ENCODE assay signal across 8 mouse cellular contexts in the genomic region with DNA sequence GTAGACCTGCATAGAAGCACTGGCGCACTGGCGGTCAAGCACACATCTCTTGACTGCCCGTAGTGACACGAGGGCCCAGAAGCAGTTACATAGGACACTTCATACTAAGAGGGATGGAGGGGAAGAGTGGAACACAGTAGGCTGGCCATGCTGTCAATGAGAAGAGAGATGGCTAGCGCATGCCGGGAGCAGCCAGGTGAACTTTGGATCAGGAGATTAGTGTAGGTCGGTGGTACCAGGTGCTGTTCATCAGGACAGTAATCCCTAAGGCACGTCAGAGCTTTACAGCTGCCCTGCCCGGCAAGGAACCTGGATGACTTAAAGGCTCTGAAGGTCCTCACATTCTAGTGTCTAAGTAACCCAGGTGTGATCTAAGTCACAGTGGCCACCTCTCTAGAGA. TPM values are rescaled to one million over a fixed set of nuclear protein-coding genes. Genes with fewer than 3 reads are reported as not detected.
DNase-seq lines count a peak whose midpoint lies in the region; ATAC-seq and TF ChIP-seq lines count a peak whose summit lies in the region.

No protein-coding gene starts in this region.

- H3K36me3 ChIP-seq in heart, embryonic 12.5 days = no peaks in the 10 kb centered on the region
- no peaks in the 10 kb centered on the region for H3K36me3 ChIP-seq in intestine, embryonic 15.5 days
- no peaks in the 10 kb centered on the region for H3K36me3 ChIP-seq in midbrain, embryonic 14.5 days (ENCODE audit: control insufficient read depth, insufficient read depth, low read length)

- ATAC-seq in heart, embryonic 12.5 days (ENCODE audit: insufficient number of reproducible peaks, low FRiP score) = no peak
- ATAC-seq in intestine, embryonic 15.5 days = peak; percentile 62
- no peak for ATAC-seq in midbrain, embryonic 14.5 days (ENCODE audit: low FRiP score, low TSS enrichment)

- TF ChIP-seq POLR2A in bone marrow, adult 2 months (IDR thresholded peaks at IDR 0.05; ENCODE audit: borderline replicate concordance, control insufficient read depth, low read depth, low read length) = no peak

- peak overlapping the region; percentile 78 for H3K4me3 ChIP-seq in heart, embryonic 12.5 days
- peak overlapping the region; percentile 51 for H3K4me3 ChIP-seq in bone marrow, adult 2 months (replicated peaks; ENCODE audit: control insufficient read depth, low read depth, low read length)
- H3K4me3 ChIP-seq in intestine, embryonic 15.5 days (replicated peaks) = peak overlapping the region; percentile 99; the same call in 1 of the 2 replicates
- H3K4me3 ChIP-seq in midbrain, embryonic 14.5 days (replicated peaks; ENCODE audit: low read depth, low read length) = peak overlapping the region; percentile 97; the same call in 1 of the 2 replicates

- no peaks in the 10 kb centered on the region for H3K9me3 ChIP-seq in heart, embryonic 12.5 days (replicated peaks)
- H3K9me3 ChIP-seq in intestine, embryonic 15.5 days = no peaks in the 10 kb centered on the region
- H3K9me3 ChIP-seq in midbrain, embryonic 14.5 days (ENCODE audit: control insufficient read depth, low read length) = no peaks in the 10 kb centered on the region

- H3K4me2 ChIP-seq in heart, embryonic 12.5 days = peak overlapping the region; percentile 65
- peak overlapping the region; percentile 77 for H3K4me2 ChIP-seq in intestine, embryonic 15.5 days (replicated peaks)
- H3K4me2 ChIP-seq in midbrain, embryonic 14.5 days (ENCODE audit: low read length) = peak overlapping the region; percentile 68

- no peak for DNase-seq in heart, postnatal 25 days (ENCODE audit: low spot score)
- DNase-seq in midbrain, embryonic 14.5 days = no peak
- DNase-seq in adrenal gland, postnatal 36 days = no peak
- DNase-seq in left cerebral cortex, adult 8-10 months (ENCODE audit: low spot score in 2 of 2) = no peak
- no peak for DNase-seq in urinary bladder, postnatal 4 days (ENCODE audit: low spot score in 2 of 2)

- H3K9ac ChIP-seq in heart, embryonic 12.5 days = peak overlapping the region; percentile 39; the same call in 1 of the 2 replicates
- 0 out of 2 replicates have a peak overlapping the region, but pooled peaks have one; percentile 13 for H3K9ac ChIP-seq in intestine, embryonic 15.5 days
- no peak overlapping the region for H3K9ac ChIP-seq in midbrain, embryonic 14.5 days (replicated peaks; ENCODE audit: low read length)

- H3K27me3 ChIP-seq in heart, embryonic 12.5 days (replicated peaks) = no peaks in the 10 kb centered on the region
- H3K27me3 ChIP-seq in intestine, embryonic 15.5 days (replicated peaks) = no peaks in the 10 kb centered on the region
- no peaks in the 10 kb centered on the region for H3K27me3 ChIP-seq in midbrain, embryonic 14.5 days (ENCODE audit: control insufficient read depth, insufficient read depth, low read length)

- 78% methylated on average over 9 of the region's 9 CpGs for WGBS in heart, embryonic 12.5 days
- WGBS in bone marrow, adult 2 months = 88% methylated on average over 9 of the region's 9 CpGs
- 63% methylated on average over 9 of the region's 9 CpGs for WGBS in intestine, embryonic 15.5 days
- 86% methylated on average over 9 of the region's 9 CpGs for WGBS in midbrain, embryonic 14.5 days

- TF ChIP-seq CTCF in bone marrow, adult 2 months (IDR thresholded peaks at IDR 0.05; ENCODE audit: control insufficient read depth, insufficient read depth, low read length) = no peak

- intact Hi-C loops in heart, postnatal 25 days (cut with DNase I) = loop anchor here (2.0 to 5.0 kb wide), 2 partner anchors 55 to 57 kb away; partner anchors contain the start of gene Dlgap5

- no peak overlapping the region for H3K27ac ChIP-seq in heart, embryonic 12.5 days (ENCODE audit: poor library complexity, severe bottlenecking)
- H3K27ac ChIP-seq in bone marrow, adult 2 months (ENCODE audit: control insufficient read depth, insufficient read depth, low read depth, low read length, poor library complexity) = no peak overlapping the region
- no peak overlapping the region for H3K27ac ChIP-seq in intestine, embryonic 15.5 days
- no peak overlapping the region for H3K27ac ChIP-seq in midbrain, embryonic 14.5 days (replicated peaks; ENCODE audit: low read depth, low read length)

- peaks cover 18% of the 10 kb centered on the region for H3K4me1 ChIP-seq in heart, embryonic 12.5 days (replicated peaks)
- H3K4me1 ChIP-seq in bone marrow, adult 2 months (ENCODE audit: control insufficient read depth, insufficient read depth, low read length) = peaks cover 2% of the 10 kb centered on the region
- peaks cover 14% of the 10 kb centered on the region for H3K4me1 ChIP-seq in intestine, embryonic 15.5 days (replicated peaks)
- H3K4me1 ChIP-seq in midbrain, embryonic 14.5 days (ENCODE audit: control insufficient read depth, insufficient read depth, low read length) = peaks cover 6% of the 10 kb centered on the region

RNA-seq across cellular contexts. Expression of gene Fbxo34, which starts 23.7 kb away (rescaled TPM):
- 24.0 and 24.8 TPM in 2 replicates for polyA plus RNA-seq in heart, embryonic 12.5 days (2016; fragmentation: Nextera tagmentation; extraction: Ambion mirVana)
- total RNA-seq in heart, postnatal 25 days (2021) = 10 to 100 TPM; 12.2 to 13.6 TPM
- polyA plus RNA-seq in bone marrow, adult 2 months (2011; ENCODE audit: insufficient read depth, insufficient read length, low replicate concordance, missing spikeins) = 19.1 and 21.1 TPM in 2 replicates
- polyA plus RNA-seq in intestine, embryonic 15.5 days (2015; fragmentation: Nextera tagmentation; extraction: Ambion mirVana) = 22.1 and 23.6 TPM in 2 replicates
- polyA plus RNA-seq in midbrain, embryonic 14.5 days (2014; fragmentation: Nextera tagmentation; extraction: Ambion mirVana) = 28.5 and 33.2 TPM in 2 replicates
- 10 to 100 TPM; 27.5 to 38.2 TPM for total RNA-seq in adrenal gland, postnatal 36 days (2021)
- 100 to 1,000 TPM in 1 of 4 experiments, 10 to 100 TPM in 3; 80.4 to 102 (median 92.3) TPM for total RNA-seq in left cerebral cortex, adult 8-10 months (2022)

RNA-seq across cellular contexts. Expression of gene Dlgap5, which starts 55.7 kb away (rescaled TPM):
- polyA plus RNA-seq in heart, embryonic 12.5 days (2016; fragmentation: Nextera tagmentation; extraction: Ambion mirVana) = 45.7 and 51.8 TPM in 2 replicates
- total RNA-seq in heart, postnatal 25 days (2021) = 1 to 10 TPM in 1 of 2 experiments, under 1 TPM in 1; 0.57 to 1.1 TPM
- 45.7 and 76.7 TPM in 2 replicates for polyA plus RNA-seq in bone marrow, adult 2 months (2011; ENCODE audit: insufficient read depth, insufficient read length, low replicate concordance, missing spikeins)
- polyA plus RNA-seq in intestine, embryonic 15.5 days (2015; fragmentation: Nextera tagmentation; extraction: Ambion mirVana) = 35.3 and 35.4 TPM in 2 replicates
- 5.2 and 12.6 TPM in 2 replicates for polyA plus RNA-seq in midbrain, embryonic 14.5 days (2014; fragmentation: Nextera tagmentation; extraction: Ambion mirVana)
- 1 to 10 TPM; 1.7 to 3.2 TPM for total RNA-seq in adrenal gland, postnatal 36 days (2021)
- 1 to 10 TPM in 1 of 4 experiments, under 1 TPM in 3; 0.34 to 1.2 (median 0.42) TPM for total RNA-seq in left cerebral cortex, adult 8-10 months (2022)
